Mouse (Mus musculus) hindbrain, postnatal 0 days (tissue): ENCODE results near the gene Efna3. TPM values are rescaled to one million over a fixed set of nuclear protein-coding genes. Genes with fewer than 3 reads are reported as not detected.

Experiments
- ATAC-seq: fragments of 200-750 bp; cut with Nextera tagmentation; 2 replicates; pipeline ENCODE4 v1.8.0; 2017; ENCODE audit warnings: mild to moderate bottlenecking, moderate TSS enrichment, moderate library complexity
- DNase-seq: peaks from one replicate; pipeline ENCODE4 v3.0.0-alpha.2; 2015; ENCODE audit warnings: low spot score
- H3K27ac ChIP-seq: fragments of 300-500 bp; sonication (generic); 2 replicates; pipeline ENCODE4 v1.5.1; 2014; ENCODE audit warnings: mild to moderate bottlenecking
- H3K27me3 ChIP-seq: fragments of 300-500 bp; sonication (generic); 2 replicates; pipeline ENCODE4 v1.6.1; 2014; ENCODE audit warnings: low read length, mixed read lengths; ENCODE audit not compliant: insufficient read depth
- H3K36me3 ChIP-seq: fragments of 300-500 bp; sonication (generic); 2 replicates; pipeline ENCODE4 v1.6.1; 2014; ENCODE audit warnings: low read length, mixed read lengths; ENCODE audit not compliant: insufficient read depth
- H3K4me1 ChIP-seq: fragments of 300-500 bp; sonication (generic); 2 replicates; pipeline ENCODE4 v1.6.1; 2014; ENCODE audit warnings: antibody characterized with exemption, low read length, mixed read lengths; ENCODE audit not compliant: insufficient read depth
- H3K4me2 ChIP-seq: fragments of 300-500 bp; sonication (generic); 2 replicates; pipeline ENCODE4 v1.6.1; 2014; ENCODE audit warnings: low read depth, mild to moderate bottlenecking, low read length, moderate library complexity, mixed read lengths
- H3K4me3 ChIP-seq: fragments of 300-500 bp; sonication (generic); 2 replicates; pipeline ENCODE4 v1.5.1; 2014; ENCODE audit warnings: low read length
- H3K9ac ChIP-seq: fragments of 300-500 bp; sonication (generic); replicated peaks from 2 replicates; pipeline ENCODE4 v1.6.1; 2014; ENCODE audit warnings: mild to moderate bottlenecking, low read length, moderate library complexity, mixed read lengths
- H3K9me3 ChIP-seq: fragments of 300-500 bp; sonication (generic); 2 replicates; pipeline ENCODE4 v1.6.1; 2016; ENCODE audit warnings: low read length, mixed read lengths
- CTCF ChIP-seq: IDR thresholded peaks from 2 replicates; pipeline ENCODE4 v1.5.1; 2016; ENCODE audit warnings: antibody characterized with exemption, control low read depth, low read depth
- WGBS: fragments of 180-500 bp; shearing (Covaris S2); extraction: QIAGEN DNeasy Blood & Tissue Kit; methylation state at CpG from one replicate; pipeline ENCODE4 v1.1.7; 2014; 5-methylcytosine and 5-hydroxymethylcytosine counted together
- polyA plus RNA-seq: library from polyadenylated mRNA; unstranded; fragments of >200 nt; fragmentation: Nextera tagmentation; extraction: Ambion mirVana; gene quantifications from 2 replicates; pipeline ENCODE4 v1.2.1, GENCODE M21; 2015
- total RNA-seq: library from RNA; depleted of rRNA; stranded (reverse); fragments of >200 nt; gene quantifications from 2 replicates; pipeline ENCODE4 v1.2.3, GENCODE M21; 2014

The Efna3 gene
- total and polyA plus RNA-seq, 2 experiments from 2014 or later: 61.4 to 107 TPM

- Histone ChIP-seq H3K4me1 (0 out of 2 replicates have a peak, but pooled peaks cover 9% of the 10 kb centered on the region), H3K27me3 (no peaks in the 10 kb centered on the region), H3K9me3 (no peaks in the 10 kb centered on the region), H3K4me3 (no peak overlapping the region), H3K36me3 (no peaks in the 10 kb centered on the region; the same call in 1 of the 2 replicates), H3K27ac (no peak overlapping the region), H3K4me2 (no peak overlapping the region), H3K9ac (no peak overlapping the region)
- peak; percentile 92 for TF ChIP-seq CTCF
- peak; percentile 71 for DNase-seq
- WGBS: 30% methylated on average over 8 of the region's 8 CpGs
- ATAC-seq: no peak
Measured at GRCm38 (mm10) chr3:89339416-89339815, 16.7 kb upstream of the Efna3 start.

GRCm38 (mm10) chr3:89337721-89338578 lies 15.2 kb upstream of the Efna3 start, which contains the start of gene Efna4:
TSS of gene Efna4 (minus strand) at chr3:89338028.
- H3K27ac ChIP-seq: no peak within 1 kb of the TSS
- peak within 1 kb of the TSS; percentile 72 for H3K4me2 ChIP-seq
- H3K36me3 ChIP-seq: peaks cover 3% of the 10 kb centered on the region; the same call in 1 of the 2 replicates
- DNase-seq: peak; percentile 76
- peak within 1 kb of the TSS; percentile 62 for H3K4me3 ChIP-seq
- no peaks in the 10 kb centered on the region for H3K27me3 ChIP-seq
- under 1% methylated on average over 44 of the region's 44 CpGs for WGBS
- H3K9ac ChIP-seq: peak within 1 kb of the TSS; percentile 54
- no peak; the same call in 1 of the 2 replicates for TF ChIP-seq CTCF
- peaks cover 13% of the 10 kb centered on the region; the same call in 1 of the 2 replicates for H3K4me1 ChIP-seq
- no peaks in the 10 kb centered on the region for H3K9me3 ChIP-seq
- peak; percentile 73 for ATAC-seq

- Histone ChIP-seq H3K9me3 (no peaks in the 10 kb centered on the region), H3K27me3 (no peaks in the 10 kb centered on the region), H3K4me2 (peak overlapping the region; percentile 72), H3K9ac (peak overlapping the region; percentile 54), H3K4me3 (peak overlapping the region; percentile 62), H3K27ac (no peak overlapping the region), H3K4me1 (peaks cover 19% of the 10 kb centered on the region; the same call in 1 of the 2 replicates), H3K36me3 (0 out of 2 replicates have a peak, but pooled peaks cover 3% of the 10 kb centered on the region)
- WGBS: 2% methylated on average over 21 of the region's 21 CpGs
- ATAC-seq (no peak), DNase-seq (no peak)
- TF ChIP-seq CTCF: no peak
Measured at GRCm38 (mm10) chr3:89337062-89337720, 14.4 kb upstream of the Efna3 start.

GRCm38 (mm10) chr3:89336529-89336928 lies 13.8 kb upstream of the Efna3 start:
- WGBS: 15% methylated on average over 6 of the region's 6 CpGs
- ATAC-seq (no peak), DNase-seq (no peak)
- no peaks in the 10 kb centered on the region for H3K27me3 ChIP-seq
- H3K27ac ChIP-seq: no peak overlapping the region
- H3K4me1 ChIP-seq: peaks cover 19% of the 10 kb centered on the region; the same call in 1 of the 2 replicates
- no peak overlapping the region for H3K9ac ChIP-seq
- no peak for TF ChIP-seq CTCF
- peak overlapping the region; percentile 72 for H3K4me2 ChIP-seq
- H3K36me3 ChIP-seq: 0 out of 2 replicates have a peak, but pooled peaks cover 3% of the 10 kb centered on the region
- peak overlapping the region; percentile 62; the same call in 1 of the 2 replicates for H3K4me3 ChIP-seq
- no peaks in the 10 kb centered on the region for H3K9me3 ChIP-seq

GRCm38 (mm10) chr3:89333053-89333452 lies 10.3 kb upstream of the Efna3 start:
- TF ChIP-seq CTCF: no peak
- Histone ChIP-seq H3K36me3 (0 out of 2 replicates have a peak, but pooled peaks cover 3% of the 10 kb centered on the region), H3K9me3 (no peaks in the 10 kb centered on the region), H3K4me1 (peaks cover 17% of the 10 kb centered on the region), H3K27ac (no peak overlapping the region), H3K4me2 (peak overlapping the region; percentile 33; the same call in 1 of the 2 replicates), H3K27me3 (no peaks in the 10 kb centered on the region), H3K9ac (no peak overlapping the region), H3K4me3 (no peak overlapping the region)
- peak; percentile 42 for DNase-seq
- peak; percentile 10; the same call in 1 of the 2 replicates for ATAC-seq
- 47% methylated on average over 11 of the region's 11 CpGs for WGBS

GRCm38 (mm10) chr3:89332476-89332875 lies 9.7 kb upstream of the Efna3 start:
- H3K4me1 ChIP-seq: peaks cover 16% of the 10 kb centered on the region
- TF ChIP-seq CTCF: no peak
- DNase-seq (no peak), ATAC-seq (0 out of 2 replicates have a peak, but pooled peaks have one; percentile 13)
- H3K4me2 ChIP-seq: peak overlapping the region; percentile 33; the same call in 1 of the 2 replicates
- H3K9ac ChIP-seq: no peak overlapping the region
- H3K9me3 ChIP-seq: no peaks in the 10 kb centered on the region
- 27% methylated on average over 12 of the region's 12 CpGs for WGBS
- H3K27ac ChIP-seq: no peak overlapping the region
- no peak overlapping the region for H3K4me3 ChIP-seq
- H3K36me3 ChIP-seq: 0 out of 2 replicates have a peak, but pooled peaks cover 3% of the 10 kb centered on the region
- H3K27me3 ChIP-seq: no peaks in the 10 kb centered on the region
